ENCODE assay signal across 8 mouse cellular contexts in genomic region chr7:132812619-132813415, GRCm38 (mm10). TPM values are rescaled to one million over a fixed set of nuclear protein-coding genes. Genes with fewer than 3 reads are reported as not detected.
DNase-seq lines count a peak whose midpoint lies in the region; ATAC-seq lines count a peak whose summit lies in the region.

No protein-coding gene starts in this region.

- H3K9me3 ChIP-seq in forebrain, embryonic 14.5 days (replicated peaks; ENCODE audit: control insufficient read depth, low read length) = no peaks in the 10 kb centered on the region
- no peaks in the 10 kb centered on the region for H3K9me3 ChIP-seq in hindbrain, embryonic 13.5 days
- no peaks in the 10 kb centered on the region for H3K9me3 ChIP-seq in midbrain, embryonic 14.5 days (ENCODE audit: control insufficient read depth, low read length)
- no peaks in the 10 kb centered on the region for H3K9me3 ChIP-seq in stomach, embryonic 16.5 days (replicated peaks; ENCODE audit: control insufficient read depth, low read length)

- ATAC-seq in forebrain, embryonic 14.5 days = peak; percentile 15
- ATAC-seq in hindbrain, embryonic 13.5 days (ENCODE audit: low FRiP score) = peak; percentile 36; the same call in 1 of the 2 replicates
- 0 out of 2 replicates have a peak, but pooled peaks have one; percentile 5 for ATAC-seq in midbrain, embryonic 14.5 days (ENCODE audit: low FRiP score, low TSS enrichment)
- peak; percentile 27; the same call in 1 of the 2 replicates for ATAC-seq in stomach, embryonic 16.5 days (ENCODE audit: insufficient read depth, low FRiP score)

- no peaks in the 10 kb centered on the region for H3K36me3 ChIP-seq in forebrain, embryonic 14.5 days (ENCODE audit: control insufficient read depth, insufficient read depth, low read length)
- H3K36me3 ChIP-seq in hindbrain, embryonic 13.5 days = no peaks in the 10 kb centered on the region
- no peaks in the 10 kb centered on the region for H3K36me3 ChIP-seq in midbrain, embryonic 14.5 days (ENCODE audit: control insufficient read depth, insufficient read depth, low read length)
- H3K36me3 ChIP-seq in stomach, embryonic 16.5 days (ENCODE audit: control insufficient read depth, insufficient read depth, low read length) = no peaks in the 10 kb centered on the region

- whole genome bisulfite sequencing in forebrain, embryonic 14.5 days = under 1% methylated on average over 59 of the region's 59 CpGs
- under 1% methylated on average over 59 of the region's 59 CpGs for WGBS in hindbrain, embryonic 13.5 days
- under 1% methylated on average over 59 of the region's 59 CpGs for WGBS in midbrain, embryonic 14.5 days
- WGBS in stomach, embryonic 16.5 days = under 1% methylated on average over 59 of the region's 59 CpGs

- intact Hi-C loops in left cerebral cortex, postnatal 4 days (cut with DNase I) = no loop called here

- peaks cover 40% of the 10 kb centered on the region for H3K4me1 ChIP-seq in forebrain, embryonic 14.5 days (ENCODE audit: control insufficient read depth, insufficient read depth, low read length)
- peaks cover 56% of the 10 kb centered on the region for H3K4me1 ChIP-seq in hindbrain, embryonic 13.5 days (replicated peaks)
- peaks cover 39% of the 10 kb centered on the region for H3K4me1 ChIP-seq in midbrain, embryonic 14.5 days (ENCODE audit: control insufficient read depth, insufficient read depth, low read length)
- peaks cover 45% of the 10 kb centered on the region for H3K4me1 ChIP-seq in stomach, embryonic 16.5 days (ENCODE audit: control insufficient read depth, insufficient read depth, low read length)

- H3K4me2 ChIP-seq in forebrain, embryonic 14.5 days (ENCODE audit: low read length) = peak overlapping the region; percentile 78
- H3K4me2 ChIP-seq in hindbrain, embryonic 13.5 days = peak overlapping the region; percentile 94
- peak overlapping the region; percentile 91 for H3K4me2 ChIP-seq in midbrain, embryonic 14.5 days (ENCODE audit: low read length)
- H3K4me2 ChIP-seq in stomach, embryonic 16.5 days (ENCODE audit: low read depth, low read length) = peak overlapping the region; percentile 77

- H3K27ac ChIP-seq in forebrain, embryonic 14.5 days (ENCODE audit: low read depth, low read length) = peak overlapping the region; percentile 90
- H3K27ac ChIP-seq in hindbrain, embryonic 13.5 days = peak overlapping the region; percentile 90
- H3K27ac ChIP-seq in midbrain, embryonic 14.5 days (replicated peaks; ENCODE audit: low read depth, low read length) = peak overlapping the region; percentile 79
- H3K27ac ChIP-seq in stomach, embryonic 16.5 days (ENCODE audit: low read length) = peak overlapping the region; percentile 92

- H3K9ac ChIP-seq in forebrain, embryonic 14.5 days (ENCODE audit: low read length) = peak overlapping the region; percentile 89
- H3K9ac ChIP-seq in hindbrain, embryonic 13.5 days = peak overlapping the region; percentile 84
- H3K9ac ChIP-seq in midbrain, embryonic 14.5 days (replicated peaks; ENCODE audit: low read length) = peak overlapping the region; percentile 74
- H3K9ac ChIP-seq in stomach, embryonic 16.5 days (ENCODE audit: low read length) = peak overlapping the region; percentile 88

- H3K4me3 ChIP-seq in forebrain, embryonic 14.5 days (ENCODE audit: low read depth, low read length) = peak overlapping the region; percentile 75
- H3K4me3 ChIP-seq in hindbrain, embryonic 13.5 days = peak overlapping the region; percentile 69
- H3K4me3 ChIP-seq in midbrain, embryonic 14.5 days (replicated peaks; ENCODE audit: low read depth, low read length) = peak overlapping the region; percentile 70
- H3K4me3 ChIP-seq in stomach, embryonic 16.5 days (replicated peaks; ENCODE audit: low read length) = peak overlapping the region; percentile 78

- H3K27me3 ChIP-seq in forebrain, embryonic 14.5 days (replicated peaks; ENCODE audit: control insufficient read depth, insufficient read depth, low read length) = no peaks in the 10 kb centered on the region
- no peaks in the 10 kb centered on the region for H3K27me3 ChIP-seq in hindbrain, embryonic 13.5 days
- no peaks in the 10 kb centered on the region for H3K27me3 ChIP-seq in midbrain, embryonic 14.5 days (ENCODE audit: control insufficient read depth, insufficient read depth, low read length)
- H3K27me3 ChIP-seq in stomach, embryonic 16.5 days (ENCODE audit: control insufficient read depth, insufficient read depth, low read length) = no peaks in the 10 kb centered on the region

- peak; percentile 57 for DNase-seq in left cerebral cortex, postnatal 4 days
- DNase-seq in left cerebral cortex, adult 11 months (ENCODE audit: low spot score) = no peak
- DNase-seq in cerebellum, adult 11-12 months = peak; percentile 70
- DNase-seq in forebrain, embryonic 14.5 days (ENCODE audit: low spot score) = peak; percentile 60
- DNase-seq in liver = peak; percentile 63
- DNase-seq in midbrain, embryonic 14.5 days = peak; percentile 75

RNA-seq across cellular contexts. Expression of gene Fam53b, which starts 0.9 kb away (rescaled TPM):
- total RNA-seq in left cerebral cortex, postnatal 4 days (2021) = 10 to 100 TPM; 13.4 to 13.8 TPM
- 17.1 and 25.1 TPM in 2 replicates for polyA plus RNA-seq in forebrain, embryonic 14.5 days (2014; fragmentation: Nextera tagmentation; extraction: Ambion mirVana)
- 16.9 and 19.3 TPM in 2 replicates for polyA plus RNA-seq in hindbrain, embryonic 13.5 days (2015; fragmentation: Nextera tagmentation; extraction: Ambion mirVana)
- polyA plus RNA-seq in midbrain, embryonic 14.5 days (2014; fragmentation: Nextera tagmentation; extraction: Ambion mirVana) = 9.3 and 15.5 TPM in 2 replicates
- 15.1 and 17.4 TPM in 2 replicates for polyA plus RNA-seq in stomach, embryonic 16.5 days (2015; fragmentation: Nextera tagmentation; extraction: Ambion mirVana)

RNA-seq across cellular contexts. Expression of gene Eef1akmt2, which starts 39.7 kb away (rescaled TPM):
- 10 to 100 TPM; 41.2 to 41.6 TPM for total RNA-seq in left cerebral cortex, postnatal 4 days (2021)
- 99.8 and 110 TPM in 2 replicates for polyA plus RNA-seq in forebrain, embryonic 14.5 days (2014; fragmentation: Nextera tagmentation; extraction: Ambion mirVana)
- 92.4 and 92.9 TPM in 2 replicates for polyA plus RNA-seq in hindbrain, embryonic 13.5 days (2015; fragmentation: Nextera tagmentation; extraction: Ambion mirVana)
- 90.0 and 92.6 TPM in 2 replicates for polyA plus RNA-seq in midbrain, embryonic 14.5 days (2014; fragmentation: Nextera tagmentation; extraction: Ambion mirVana)
- polyA plus RNA-seq in stomach, embryonic 16.5 days (2015; fragmentation: Nextera tagmentation; extraction: Ambion mirVana) = 54.3 and 56.5 TPM in 2 replicates

RNA-seq across cellular contexts. Expression of gene Abraxas2, which starts 46.2 kb away (rescaled TPM):
- total RNA-seq in left cerebral cortex, postnatal 4 days (2021) = 10 to 100 TPM; 27.5 to 29.9 TPM
- polyA plus RNA-seq in forebrain, embryonic 14.5 days (2014; fragmentation: Nextera tagmentation; extraction: Ambion mirVana) = 35.9 and 45.5 TPM in 2 replicates
- polyA plus RNA-seq in hindbrain, embryonic 13.5 days (2015; fragmentation: Nextera tagmentation; extraction: Ambion mirVana) = 38.7 and 41.2 TPM in 2 replicates
- 40.0 and 42.6 TPM in 2 replicates for polyA plus RNA-seq in midbrain, embryonic 14.5 days (2014; fragmentation: Nextera tagmentation; extraction: Ambion mirVana)
- polyA plus RNA-seq in stomach, embryonic 16.5 days (2015; fragmentation: Nextera tagmentation; extraction: Ambion mirVana) = 31.0 and 31.5 TPM in 2 replicates
